Mouse (Mus musculus): Measurements from ENCODE around the gene Sidt1. TPM values are rescaled to one million over a fixed set of nuclear protein-coding genes. Genes with fewer than 3 reads are reported as not detected.
A peak's percentile ranks its signal among the peaks of the same experiment; 100 is the strongest.

Sidt1 gene
- 0.14 and 0.23 TPM in 2 replicates for polyA plus RNA-seq (2016; fragmentation: Nextera tagmentation; extraction: Ambion mirVana)

DNA sequence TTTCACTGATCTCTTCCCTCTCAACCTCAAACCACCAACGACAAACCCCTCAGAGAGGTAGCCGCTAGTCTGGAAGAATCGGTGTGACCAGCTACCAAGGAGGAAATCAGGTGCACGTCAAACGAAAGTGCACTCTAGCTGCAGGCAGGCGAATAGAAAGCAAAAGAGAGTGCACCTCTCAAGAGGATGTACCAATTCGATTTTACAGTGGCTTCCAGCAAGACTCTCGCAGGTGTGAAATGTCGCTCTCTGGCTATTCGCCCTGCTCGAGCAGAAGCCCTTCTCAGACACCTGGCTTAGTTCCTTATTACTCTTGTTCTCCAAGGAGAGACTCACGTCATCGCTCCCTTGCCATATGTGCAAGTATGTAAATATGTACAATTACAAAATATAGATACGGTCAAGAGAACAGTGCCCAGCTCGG lies at the start of gene Sidt1:
Sidt1 (minus strand) TSS at position 336 of the 424 bp plus-strand sequence.
- no peak for ATAC-seq (ENCODE audit: low FRiP score)
- Histone ChIP-seq H3K36me3 (replicated peaks) (no peaks in the 10 kb centered on the region), H3K4me1 (peaks cover 14% of the 10 kb centered on the region), H3K9ac (peak within 1 kb of the TSS; percentile 65), H3K27me3 (peaks cover 43% of the 10 kb centered on the region), H3K27ac (no peak within 1 kb of the TSS), H3K9me3 (0 out of 2 replicates have a peak, but pooled peaks cover 5% of the 10 kb centered on the region), H3K4me2 (peak within 1 kb of the TSS; percentile 95), H3K4me3 (replicated peaks) (peak within 1 kb of the TSS; percentile 64)
- 7% methylated on average over 15 of the region's 15 CpGs for WGBS

DNA sequence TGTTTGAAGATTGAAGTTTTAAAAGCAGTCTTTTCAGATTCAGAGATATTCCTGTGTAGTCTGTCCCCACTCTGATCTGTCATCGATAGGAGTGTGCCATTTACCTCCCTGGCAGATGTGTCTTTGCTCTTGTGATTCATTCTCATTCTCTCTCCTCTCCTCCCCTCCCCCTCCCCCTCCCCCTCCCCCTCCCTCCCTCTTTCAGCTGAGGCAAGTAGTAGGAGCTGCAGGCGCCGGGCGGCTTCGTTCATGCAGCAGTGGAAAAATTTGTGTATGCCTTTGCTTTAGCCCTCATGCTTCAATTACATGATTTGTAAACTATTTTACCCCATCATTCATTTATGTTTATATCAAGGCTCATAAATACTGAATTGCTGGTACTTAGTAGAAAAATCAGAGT lies 48.6 kb upstream of the Sidt1 start:
- Histone ChIP-seq H3K27ac (no peak overlapping the region), H3K36me3 (replicated peaks) (peaks cover 29% of the 10 kb centered on the region), H3K4me2 (no peak overlapping the region), H3K27me3 (no peaks in the 10 kb centered on the region), H3K9ac (no peak overlapping the region), H3K9me3 (no peaks in the 10 kb centered on the region), H3K4me3 (replicated peaks) (no peak overlapping the region), H3K4me1 (peaks cover 13% of the 10 kb centered on the region)
- WGBS, result 9% methylated on average over 4 of the region's 5 CpGs
- ATAC-seq (ENCODE audit: low FRiP score), result 0 out of 2 replicates have a peak, but pooled peaks have one; percentile 44

DNA sequence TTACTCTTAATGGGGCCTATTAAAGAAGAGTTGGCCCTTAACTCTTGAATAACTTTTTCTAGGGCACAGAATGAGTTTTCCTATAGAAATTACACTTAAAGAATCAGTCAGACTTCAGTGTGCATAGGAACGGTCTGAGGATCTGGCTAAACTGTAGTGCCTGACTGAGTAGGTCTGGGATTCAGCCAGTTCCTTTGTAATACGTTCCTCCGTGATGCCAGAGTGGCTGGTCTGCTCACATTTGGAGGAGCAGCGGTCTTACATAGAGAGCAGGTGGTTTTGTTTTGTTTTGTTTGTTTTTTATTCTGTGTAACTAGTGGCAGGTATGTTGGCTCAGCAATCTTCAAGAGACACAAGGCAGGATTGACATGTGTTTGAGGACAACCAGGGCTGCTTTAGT lies 47.0 kb upstream of the Sidt1 start:
- Histone ChIP-seq H3K36me3 (replicated peaks) (peaks cover 24% of the 10 kb centered on the region), H3K9ac (no peak overlapping the region)

DNA sequence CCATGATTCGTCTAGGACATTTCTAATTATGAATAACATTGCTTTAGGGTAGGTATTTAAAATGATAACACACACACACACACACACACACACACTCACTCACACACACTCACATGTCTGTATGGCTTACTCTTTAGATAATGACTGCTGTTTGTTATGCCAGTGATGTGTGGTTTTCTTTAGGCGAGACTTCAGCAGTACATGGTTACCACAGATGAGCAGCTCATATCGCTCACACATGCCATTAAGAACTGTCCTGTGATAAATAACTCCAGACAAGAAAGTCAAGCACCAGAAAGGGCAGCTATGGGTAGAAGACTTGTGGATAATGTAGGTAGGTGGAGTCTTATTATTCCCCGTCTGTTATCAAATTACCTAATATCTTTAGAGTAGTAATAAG lies 42.5 kb upstream of the Sidt1 start:
- Histone ChIP-seq H3K9ac (no peak overlapping the region), H3K4me1 (no peaks in the 10 kb centered on the region), H3K27ac (no peak overlapping the region), H3K36me3 (replicated peaks) (peaks cover 38% of the 10 kb centered on the region), H3K9me3 (no peaks in the 10 kb centered on the region), H3K27me3 (no peaks in the 10 kb centered on the region), H3K4me2 (no peak overlapping the region), H3K4me3 (replicated peaks) (no peak overlapping the region)
- WGBS, result 98% methylated on average over 4 of the region's 4 CpGs
- ATAC-seq (ENCODE audit: low FRiP score), result no peak

More for the DNA sequence above, 47.0 kb upstream of the Sidt1 start:
- Histone ChIP-seq H3K9me3 (no peaks in the 10 kb centered on the region), H3K4me2 (no peak overlapping the region), H3K27ac (no peak overlapping the region), H3K4me1 (peaks cover 13% of the 10 kb centered on the region), H3K27me3 (no peaks in the 10 kb centered on the region), H3K4me3 (replicated peaks) (no peak overlapping the region)
- no peak for ATAC-seq (ENCODE audit: low FRiP score)
- WGBS, result 52% methylated on average over 4 of the region's 4 CpGs

DNA sequence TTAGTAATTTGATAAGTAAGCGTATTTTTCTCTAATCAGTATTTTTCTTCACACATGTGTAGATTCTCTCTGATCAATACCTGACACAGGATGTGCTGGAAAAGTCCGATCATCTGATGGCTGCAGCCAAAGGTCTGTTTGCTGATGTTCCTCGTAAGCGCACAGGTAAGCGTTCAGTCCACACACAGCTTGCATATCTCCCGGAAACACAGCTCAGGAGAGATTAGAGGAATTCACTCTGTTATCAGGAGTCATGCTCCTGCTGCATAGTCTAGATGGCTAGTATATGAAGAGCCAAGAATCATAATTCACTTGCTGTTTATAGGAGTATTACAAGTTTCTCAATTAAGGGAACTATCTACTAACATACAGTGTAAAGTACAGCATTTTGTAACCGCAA lies 32.5 kb upstream of the Sidt1 start:
- Histone ChIP-seq H3K36me3 (replicated peaks) (peaks cover 48% of the 10 kb centered on the region), H3K27me3 (no peaks in the 10 kb centered on the region), H3K4me2 (no peak overlapping the region), H3K27ac (no peak overlapping the region), H3K9me3 (no peaks in the 10 kb centered on the region), H3K4me1 (no peaks in the 10 kb centered on the region), H3K4me3 (replicated peaks) (no peak overlapping the region), H3K9ac (no peak overlapping the region)
- no peak for ATAC-seq (ENCODE audit: low FRiP score)
- WGBS, result 95% methylated on average over 7 of the region's 7 CpGs

DNA sequence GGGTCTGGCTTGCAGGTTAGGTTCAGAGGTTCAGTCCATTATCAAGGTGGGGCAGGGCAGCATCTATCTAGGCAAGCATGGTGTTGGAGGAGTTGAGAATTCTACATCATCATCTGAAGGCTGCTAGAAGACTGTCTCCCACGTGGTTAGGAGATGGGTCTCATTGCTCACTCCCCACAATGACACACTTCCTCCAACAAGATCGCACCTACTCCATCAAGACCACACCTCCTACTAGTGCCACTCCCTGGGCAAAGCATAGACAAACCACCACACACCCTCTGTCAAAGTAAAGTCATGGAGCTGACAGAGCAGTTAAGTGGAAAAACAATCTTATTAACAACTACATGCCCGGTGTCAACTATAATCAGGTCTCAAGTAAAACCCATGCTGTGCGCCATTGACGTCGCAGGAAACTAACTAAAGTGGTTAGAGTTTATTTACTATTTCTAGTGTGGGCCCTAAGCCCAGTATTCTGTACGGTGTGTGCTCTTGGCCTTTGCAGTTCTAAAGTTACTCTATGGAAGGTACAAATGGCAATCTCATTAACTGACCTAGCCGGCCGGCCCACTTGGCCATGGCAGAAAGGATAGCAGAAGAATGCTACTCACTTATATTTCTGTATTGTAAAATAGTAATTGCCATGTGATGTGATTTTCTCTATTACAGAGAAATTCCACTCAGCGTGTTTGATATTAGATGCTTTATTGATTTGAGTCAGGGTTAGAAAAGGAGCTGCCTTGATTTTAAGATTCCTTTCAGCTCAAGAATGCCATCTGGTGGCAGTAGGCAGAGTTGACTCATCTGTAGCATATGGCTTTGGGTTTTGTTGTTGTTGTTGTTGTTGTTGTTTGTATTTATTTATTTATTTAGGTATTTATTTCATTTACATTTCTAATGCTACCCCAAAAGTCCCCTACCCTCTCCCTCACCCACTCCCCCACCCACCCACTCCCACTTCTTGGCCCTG lies 29.2 kb upstream of the Sidt1 start:
- no peak overlapping the region for H3K4me2 ChIP-seq
- no peak overlapping the region for H3K4me3 ChIP-seq (replicated peaks)
- H3K36me3 ChIP-seq (replicated peaks), result peaks cover 38% of the 10 kb centered on the region
- 89% methylated on average over 10 of the region's 10 CpGs for WGBS
- no peak overlapping the region for H3K27ac ChIP-seq
- no peaks in the 10 kb centered on the region for H3K9me3 ChIP-seq
- no peak overlapping the region for H3K9ac ChIP-seq
- ATAC-seq (ENCODE audit: low FRiP score), result no peak
- no peaks in the 10 kb centered on the region for H3K4me1 ChIP-seq
- no peaks in the 10 kb centered on the region for H3K27me3 ChIP-seq

DNA sequence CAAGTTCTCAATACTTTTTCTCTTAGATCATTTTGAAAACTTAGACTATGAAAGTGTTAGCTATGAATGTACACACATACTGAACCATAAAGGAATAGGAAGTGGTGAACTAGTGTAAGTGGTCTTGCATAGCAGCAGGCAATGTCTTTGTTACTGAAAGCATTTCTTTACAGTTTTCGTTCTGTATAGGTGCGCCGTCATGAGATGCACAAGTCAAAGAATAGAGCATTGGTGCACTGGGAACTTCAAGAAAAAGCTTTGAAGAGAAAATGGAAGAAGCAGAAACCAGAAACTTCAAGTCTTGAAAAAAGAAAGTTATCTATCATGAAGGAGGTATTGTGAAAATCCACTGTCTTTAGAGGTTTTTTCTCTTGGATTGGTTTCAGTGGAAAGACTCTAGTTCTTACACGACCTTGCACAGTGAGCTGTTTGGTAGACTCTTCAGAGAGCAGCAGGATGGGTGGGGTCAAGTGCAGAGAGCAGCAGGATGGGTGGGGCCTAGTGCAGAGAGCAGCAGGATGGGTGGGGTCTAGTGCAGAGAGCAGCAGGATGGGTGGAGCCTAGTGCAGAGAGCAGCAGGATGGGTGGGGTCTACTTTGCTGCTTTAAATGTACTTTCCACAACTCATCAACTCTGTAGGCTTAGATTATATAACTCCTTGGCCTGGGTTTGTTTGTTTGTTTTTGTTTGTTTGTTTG lies 24.7 kb upstream of the Sidt1 start:
- no peaks in the 10 kb centered on the region for H3K9me3 ChIP-seq
- ATAC-seq (ENCODE audit: low FRiP score), result no peak
- peaks cover 21% of the 10 kb centered on the region for H3K36me3 ChIP-seq (replicated peaks)
- no peak overlapping the region for H3K27ac ChIP-seq
- H3K9ac ChIP-seq, result no peak overlapping the region
- H3K4me1 ChIP-seq, result no peaks in the 10 kb centered on the region
- no peak overlapping the region for H3K4me3 ChIP-seq (replicated peaks)
- H3K4me2 ChIP-seq, result no peak overlapping the region
- 76% methylated on average over 4 of the region's 4 CpGs for WGBS
- H3K27me3 ChIP-seq, result no peaks in the 10 kb centered on the region

DNA sequence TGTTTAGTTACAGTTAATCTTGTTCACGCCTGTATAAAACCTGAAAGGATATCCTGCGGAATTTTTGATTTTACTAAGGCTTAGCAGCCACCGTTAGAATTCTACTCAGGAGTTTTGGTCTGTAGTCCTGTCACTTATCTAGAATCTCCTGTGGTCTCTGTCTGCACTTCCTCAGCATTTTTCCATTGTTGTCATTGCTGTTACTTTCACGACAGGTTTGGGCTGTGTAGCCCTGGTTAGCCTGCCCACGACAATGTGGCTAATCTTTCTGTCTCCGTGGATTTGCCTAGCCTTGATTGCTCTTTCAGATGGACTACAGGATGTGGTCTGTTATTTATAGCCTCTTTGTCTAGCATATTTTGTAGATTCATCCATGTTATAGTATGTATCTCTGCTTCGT lies 23.3 kb upstream of the Sidt1 start:
- H3K4me1 ChIP-seq, result no peaks in the 10 kb centered on the region
- H3K36me3 ChIP-seq (replicated peaks), result peaks cover 12% of the 10 kb centered on the region
- ATAC-seq (ENCODE audit: low FRiP score), result no peak
- no peaks in the 10 kb centered on the region for H3K27me3 ChIP-seq
- 83% methylated on average over 7 of the region's 7 CpGs for WGBS
- no peak overlapping the region for H3K27ac ChIP-seq
- H3K9me3 ChIP-seq, result no peaks in the 10 kb centered on the region
- H3K4me2 ChIP-seq, result no peak overlapping the region
- H3K9ac ChIP-seq, result no peak overlapping the region
- H3K4me3 ChIP-seq (replicated peaks), result no peak overlapping the region

DNA sequence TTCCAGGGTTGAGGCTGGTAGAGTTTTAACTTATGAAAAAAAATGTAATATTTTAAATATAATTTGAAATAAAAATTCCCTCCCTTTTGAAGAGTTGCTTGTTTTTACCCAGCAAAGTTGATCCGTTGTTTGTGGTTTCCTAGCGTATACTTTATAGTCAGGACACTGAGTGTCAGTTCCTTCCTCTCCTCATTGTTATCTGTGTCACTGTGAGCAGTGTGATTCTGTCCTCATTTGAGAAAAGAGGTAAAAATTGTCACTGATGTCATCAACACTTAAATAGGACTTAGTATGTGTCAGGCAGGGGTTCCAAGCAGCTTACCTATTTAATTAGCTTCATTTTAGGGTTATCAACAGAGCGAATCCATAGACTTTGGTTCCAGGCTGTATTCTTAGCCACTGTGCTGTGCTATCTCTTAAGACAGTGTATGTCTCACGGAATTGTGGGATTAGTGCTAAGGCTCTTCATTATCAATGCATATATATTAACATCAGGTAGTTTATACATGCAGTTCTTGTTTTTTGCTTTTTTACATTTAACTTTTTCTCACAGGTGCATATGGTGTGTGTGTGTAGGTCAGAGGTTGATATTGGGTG lies 16.9 kb upstream of the Sidt1 start:
- Histone ChIP-seq H3K9me3 (no peaks in the 10 kb centered on the region), H3K27ac (no peak overlapping the region), H3K27me3 (no peaks in the 10 kb centered on the region), H3K4me2 (no peak overlapping the region), H3K9ac (no peak overlapping the region), H3K4me1 (peaks cover 21% of the 10 kb centered on the region), H3K36me3 (replicated peaks) (no peaks in the 10 kb centered on the region), H3K4me3 (replicated peaks) (no peak overlapping the region)
- ATAC-seq (ENCODE audit: low FRiP score), result no peak
- whole genome bisulfite sequencing, result 95% methylated on average over 4 of the region's 4 CpGs

DNA sequence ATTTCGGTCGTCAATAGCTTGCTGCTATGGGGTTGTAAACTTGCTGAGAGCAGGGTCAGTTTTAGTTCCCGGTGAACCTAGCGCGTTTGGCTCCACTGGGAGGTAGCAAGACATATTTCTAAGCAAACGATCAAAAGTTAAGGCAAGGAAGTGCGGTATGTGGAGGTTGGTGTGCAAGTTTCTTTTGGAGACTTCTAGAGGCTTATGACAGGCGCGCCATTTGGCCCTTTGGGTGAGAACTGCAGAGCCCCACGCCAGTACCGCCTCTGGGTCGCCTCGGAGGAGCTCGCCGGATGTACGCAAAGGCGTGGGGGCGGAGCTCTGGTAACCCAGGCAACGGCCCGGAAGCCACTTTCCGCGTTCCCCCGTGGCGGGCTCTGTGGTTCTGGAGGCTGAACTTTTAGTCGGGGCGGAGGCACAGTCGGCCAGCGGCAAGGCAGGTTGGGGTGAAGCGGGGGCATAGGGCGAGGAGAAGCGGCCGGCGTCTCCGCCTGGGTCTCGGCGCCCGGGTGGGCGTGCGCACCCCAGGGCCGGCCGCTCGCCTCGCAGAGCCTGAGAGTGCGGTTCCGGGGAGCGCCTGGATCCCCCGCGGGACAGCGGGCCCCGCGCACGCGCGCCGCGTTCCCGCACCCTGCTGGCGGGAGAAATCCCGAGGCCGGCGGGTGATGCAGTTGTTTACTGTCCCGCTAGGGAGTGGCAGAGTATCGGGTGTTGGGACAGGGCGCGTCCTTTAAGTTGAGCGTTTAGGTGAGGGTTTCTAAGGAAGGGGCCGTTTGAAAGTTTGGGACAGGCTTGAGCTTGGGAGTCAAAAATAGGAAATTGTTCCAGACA lies 14.3 kb upstream of the Sidt1 start, which contains the start of gene Spice1:
Spice1 (plus strand) TSS at position 51 of the 831 bp plus-strand sequence.
- Histone ChIP-seq H3K9ac (peak within 1 kb of the TSS; percentile 68), H3K4me1 (peaks cover 21% of the 10 kb centered on the region), H3K4me3 (replicated peaks) (peak within 1 kb of the TSS; percentile 66), H3K27me3 (no peaks in the 10 kb centered on the region), H3K27ac (peak within 1 kb of the TSS; percentile 90), H3K9me3 (no peaks in the 10 kb centered on the region), H3K36me3 (replicated peaks) (no peaks in the 10 kb centered on the region), H3K4me2 (peak within 1 kb of the TSS; percentile 70)
- under 1% methylated on average over 64 of the region's 67 CpGs for WGBS
- peak; percentile 99 for ATAC-seq (ENCODE audit: low FRiP score)

DNA sequence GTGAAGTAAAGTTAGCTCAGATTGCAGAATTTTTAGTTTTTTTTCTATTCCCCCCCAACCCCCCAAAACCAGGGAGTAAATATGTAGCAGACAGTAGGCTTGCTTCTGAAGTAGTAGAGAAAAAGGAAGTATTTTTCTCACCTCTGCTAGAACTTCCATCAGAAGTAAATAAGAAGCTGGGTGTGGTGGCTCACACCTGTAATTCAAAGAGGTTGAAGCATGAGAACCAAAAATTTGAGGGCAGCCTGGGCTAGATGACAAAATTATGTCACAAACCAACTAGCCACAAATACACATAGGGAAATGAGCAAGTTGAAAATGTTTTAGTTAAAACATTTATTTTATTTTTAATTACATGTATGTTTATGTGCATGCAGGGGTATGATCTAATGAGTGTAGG lies 4.5 kb upstream of the Sidt1 start:
- Histone ChIP-seq H3K27ac (no peak overlapping the region), H3K4me2 (no peak overlapping the region), H3K4me3 (replicated peaks) (no peak overlapping the region), H3K9me3 (no peaks in the 10 kb centered on the region), H3K4me1 (peaks cover 6% of the 10 kb centered on the region), H3K9ac (no peak overlapping the region), H3K36me3 (replicated peaks) (no peaks in the 10 kb centered on the region), H3K27me3 (peaks cover 21% of the 10 kb centered on the region)
- ATAC-seq (ENCODE audit: low FRiP score), result no peak
